Mouse (Mus musculus): ENCODE data around the gene Cers6. TPM values are rescaled to one million over a fixed set of nuclear protein-coding genes. Genes with fewer than 3 reads are reported as not detected.
A peak's percentile ranks its signal among the peaks of the same experiment; 100 is the strongest.

Gene Cers6
- polyA plus RNA-seq, 1 experiment from 2014 or later, result 36.8 TPM

DNA sequence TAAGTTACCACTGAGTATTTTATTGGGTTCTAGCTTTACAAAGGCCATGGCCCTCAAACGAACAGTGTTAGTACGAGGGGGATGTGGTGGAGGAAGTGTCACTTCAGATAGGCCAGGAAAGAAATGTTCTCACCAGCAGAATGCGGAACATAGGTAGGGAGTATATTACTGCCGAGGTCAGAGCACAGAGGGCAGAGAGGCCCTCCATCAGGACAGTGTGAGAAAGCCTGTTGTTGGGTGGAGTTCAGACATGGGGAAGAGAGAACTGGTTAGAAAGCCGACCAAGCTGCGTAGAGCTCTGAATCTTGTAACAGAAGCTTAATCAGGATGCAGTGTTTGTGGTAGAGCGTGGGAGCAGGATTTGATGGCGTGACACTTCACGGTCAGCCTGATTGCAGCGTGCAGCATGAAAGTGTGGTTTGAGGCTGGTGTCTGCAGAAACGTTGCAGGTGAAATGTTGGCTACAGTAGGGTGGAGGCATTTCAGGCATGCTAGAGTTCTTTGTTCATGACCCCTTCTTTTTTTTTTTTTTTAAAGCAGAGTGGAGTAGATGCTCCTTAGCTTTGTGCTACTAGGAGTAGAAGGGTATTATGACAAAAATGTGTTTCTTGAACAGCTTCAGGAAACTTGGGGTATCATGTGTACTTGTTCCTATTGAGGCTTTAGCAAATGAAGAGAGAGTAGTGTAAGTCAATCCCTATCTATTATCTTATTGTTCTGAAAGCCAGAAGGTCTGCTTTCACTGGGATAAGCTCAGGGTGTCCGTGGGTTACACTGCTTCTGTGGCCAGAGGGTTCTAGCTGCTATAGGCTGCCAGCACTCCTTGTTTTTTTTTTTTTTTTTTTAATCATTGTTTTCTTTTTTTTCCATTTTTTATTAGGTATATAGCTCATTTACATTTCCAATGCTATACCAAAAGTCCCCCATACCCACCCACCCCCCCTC lies 117.7 kb downstream of the Cers6 start:
- no peaks in the 10 kb centered on the region for H3K36me3 ChIP-seq
- peak overlapping the region; percentile 38; the same call in 1 of the 2 replicates for H3K27ac ChIP-seq
- peaks cover 26% of the 10 kb centered on the region for H3K4me1 ChIP-seq
- H3K27me3 ChIP-seq, result no peaks in the 10 kb centered on the region
- H3K4me3 ChIP-seq (replicated peaks), result no peak overlapping the region
- H3K9me3 ChIP-seq (replicated peaks), result no peaks in the 10 kb centered on the region
- peak; percentile 76 for ATAC-seq (replicated peaks; ENCODE audit: low FRiP score)
- whole genome bisulfite sequencing, result 28% methylated on average over 12 of the region's 12 CpGs
- no peak overlapping the region for H3K9ac ChIP-seq
- peak overlapping the region; percentile 20; the same call in 1 of the 2 replicates for H3K4me2 ChIP-seq

DNA sequence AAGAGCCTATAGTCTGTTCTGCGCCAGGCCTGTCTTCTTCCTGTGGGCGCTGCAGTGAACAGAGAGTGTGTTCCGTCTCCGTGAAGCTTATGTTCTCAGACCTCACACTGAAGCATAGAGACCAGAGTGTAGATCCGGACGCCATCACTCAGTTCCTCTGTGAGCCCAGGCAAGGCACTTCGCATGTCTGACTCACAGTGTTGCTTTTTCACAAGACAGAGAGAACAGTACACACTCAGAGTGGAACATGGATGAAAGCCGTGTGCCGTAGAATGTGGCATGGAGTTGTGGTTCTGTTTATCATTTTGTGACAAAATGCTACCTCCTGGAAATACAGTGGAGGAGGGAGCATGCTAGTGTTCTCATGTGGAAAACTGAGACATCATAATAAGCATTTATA lies 120.1 kb downstream of the Cers6 start:
- WGBS, result 90% methylated on average over 9 of the region's 9 CpGs
- Histone ChIP-seq H3K36me3 (no peaks in the 10 kb centered on the region), H3K9me3 (replicated peaks) (no peaks in the 10 kb centered on the region), H3K27me3 (no peaks in the 10 kb centered on the region), H3K4me2 (no peak overlapping the region), H3K4me3 (replicated peaks) (no peak overlapping the region), H3K4me1 (peaks cover 26% of the 10 kb centered on the region), H3K9ac (no peak overlapping the region), H3K27ac (no peak overlapping the region)
- ATAC-seq (replicated peaks; ENCODE audit: low FRiP score), result no peak

GRCm38 (mm10) chr2:68981756-68982409 lies 120.6 kb downstream of the Cers6 start:
- no peaks in the 10 kb centered on the region for H3K36me3 ChIP-seq
- ATAC-seq (replicated peaks; ENCODE audit: low FRiP score), result no peak
- no peak overlapping the region for H3K4me2 ChIP-seq
- H3K9me3 ChIP-seq (replicated peaks), result no peaks in the 10 kb centered on the region
- H3K27ac ChIP-seq, result no peak overlapping the region
- WGBS, result 57% methylated on average over 11 of the region's 11 CpGs
- no peaks in the 10 kb centered on the region for H3K27me3 ChIP-seq
- H3K4me3 ChIP-seq (replicated peaks), result no peak overlapping the region
- no peak overlapping the region for H3K9ac ChIP-seq
- peaks cover 26% of the 10 kb centered on the region for H3K4me1 ChIP-seq

DNA sequence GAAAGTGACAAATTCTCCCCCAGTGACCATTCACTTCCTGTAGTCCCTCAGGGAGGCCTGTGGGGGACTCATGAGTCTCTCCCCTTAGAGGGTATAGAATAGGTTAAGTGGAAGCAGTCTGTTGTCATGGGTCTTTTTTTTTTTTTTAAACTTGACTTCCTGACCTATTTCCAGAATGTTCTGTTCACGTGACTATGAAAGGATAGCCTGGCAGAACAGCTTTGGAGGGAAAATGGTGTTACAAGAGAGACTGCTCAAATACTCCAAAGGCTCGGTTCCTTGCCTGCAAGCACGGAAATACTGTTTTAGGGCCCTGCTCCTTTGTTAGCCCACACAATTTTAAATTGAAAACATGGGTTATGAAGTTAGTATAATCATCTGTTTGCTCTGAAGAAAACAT lies 121.7 kb downstream of the Cers6 start:
- H3K4me2 ChIP-seq, result no peak overlapping the region
- H3K36me3 ChIP-seq, result no peaks in the 10 kb centered on the region
- peaks cover 23% of the 10 kb centered on the region for H3K4me1 ChIP-seq
- no peaks in the 10 kb centered on the region for H3K27me3 ChIP-seq
- H3K4me3 ChIP-seq (replicated peaks), result no peak overlapping the region
- H3K27ac ChIP-seq, result no peak overlapping the region
- no peaks in the 10 kb centered on the region for H3K9me3 ChIP-seq (replicated peaks)
- no peak overlapping the region for H3K9ac ChIP-seq
- 83% methylated on average over 3 of the region's 3 CpGs for WGBS
- no peak for ATAC-seq (replicated peaks; ENCODE audit: low FRiP score)

- ATAC-seq (replicated peaks; ENCODE audit: low FRiP score), result no peak
- Histone ChIP-seq H3K9ac (no peak overlapping the region), H3K4me2 (no peak overlapping the region), H3K27me3 (no peaks in the 10 kb centered on the region), H3K4me3 (replicated peaks) (no peak overlapping the region), H3K4me1 (peaks cover 19% of the 10 kb centered on the region), H3K36me3 (no peaks in the 10 kb centered on the region), H3K27ac (no peak overlapping the region), H3K9me3 (replicated peaks) (no peaks in the 10 kb centered on the region)
- 85% methylated on average over 3 of the region's 3 CpGs for WGBS
These were observed 122.2 kb downstream of the Cers6 start for GRCm38 (mm10) chr2:68983431-68983830.

- H3K36me3 ChIP-seq, result no peaks in the 10 kb centered on the region
- H3K4me2 ChIP-seq, result no peak overlapping the region
- no peaks in the 10 kb centered on the region for H3K27me3 ChIP-seq
- no peaks in the 10 kb centered on the region for H3K4me1 ChIP-seq
- no peak overlapping the region for H3K9ac ChIP-seq
- 94% methylated on average over 6 of the region's 6 CpGs for WGBS
- no peak overlapping the region for H3K27ac ChIP-seq
- no peak for ATAC-seq (replicated peaks; ENCODE audit: low FRiP score)
- no peak overlapping the region for H3K4me3 ChIP-seq (replicated peaks)
- H3K9me3 ChIP-seq (replicated peaks), result no peaks in the 10 kb centered on the region
These were observed 127.9 kb downstream of the Cers6 start for GRCm38 (mm10) chr2:68989117-68989516.

GRCm38 (mm10) chr2:68992629-68993028 lies 131.4 kb downstream of the Cers6 start:
- Histone ChIP-seq H3K27me3 (no peaks in the 10 kb centered on the region), H3K4me1 (no peaks in the 10 kb centered on the region), H3K27ac (no peak overlapping the region), H3K9ac (no peak overlapping the region), H3K9me3 (replicated peaks) (no peaks in the 10 kb centered on the region), H3K4me3 (replicated peaks) (no peak overlapping the region), H3K36me3 (no peaks in the 10 kb centered on the region), H3K4me2 (no peak overlapping the region)
- no peak for ATAC-seq (replicated peaks; ENCODE audit: low FRiP score)
- WGBS, result 82% methylated on average over 5 of the region's 5 CpGs

- Histone ChIP-seq H3K9me3 (replicated peaks) (no peaks in the 10 kb centered on the region), H3K9ac (no peak overlapping the region), H3K36me3 (no peaks in the 10 kb centered on the region), H3K27ac (no peak overlapping the region), H3K4me1 (no peaks in the 10 kb centered on the region), H3K27me3 (no peaks in the 10 kb centered on the region), H3K4me3 (replicated peaks) (no peak overlapping the region), H3K4me2 (no peak overlapping the region)
- ATAC-seq (replicated peaks; ENCODE audit: low FRiP score), result no peak
These were observed 133.2 kb downstream of the Cers6 start for GRCm38 (mm10) chr2:68994441-68994840.

DNA sequence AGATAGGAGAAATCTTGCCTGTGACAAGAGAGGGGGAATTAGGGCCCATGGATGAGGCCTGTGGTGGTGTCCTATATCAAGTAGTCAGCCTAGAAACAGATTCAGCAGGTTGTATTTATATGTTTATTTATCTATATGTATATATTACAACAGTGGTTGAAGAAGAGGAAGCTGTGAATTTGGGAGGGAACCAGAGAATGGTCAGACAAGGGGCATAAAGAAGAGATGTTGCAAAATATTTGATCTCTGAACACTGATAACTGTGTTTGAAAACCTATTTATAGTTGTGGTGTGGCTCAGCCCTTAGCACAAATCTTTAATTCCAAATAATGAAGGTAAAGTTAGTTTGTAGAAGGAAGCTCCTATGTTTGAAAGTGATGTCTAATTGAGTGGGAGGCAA lies 134.5 kb downstream of the Cers6 start:
- Histone ChIP-seq H3K36me3 (no peaks in the 10 kb centered on the region), H3K9ac (no peak overlapping the region), H3K27ac (no peak overlapping the region), H3K4me1 (no peaks in the 10 kb centered on the region), H3K27me3 (no peaks in the 10 kb centered on the region), H3K4me3 (replicated peaks) (no peak overlapping the region), H3K9me3 (replicated peaks) (no peaks in the 10 kb centered on the region), H3K4me2 (no peak overlapping the region)
- no peak for ATAC-seq (replicated peaks; ENCODE audit: low FRiP score)

DNA sequence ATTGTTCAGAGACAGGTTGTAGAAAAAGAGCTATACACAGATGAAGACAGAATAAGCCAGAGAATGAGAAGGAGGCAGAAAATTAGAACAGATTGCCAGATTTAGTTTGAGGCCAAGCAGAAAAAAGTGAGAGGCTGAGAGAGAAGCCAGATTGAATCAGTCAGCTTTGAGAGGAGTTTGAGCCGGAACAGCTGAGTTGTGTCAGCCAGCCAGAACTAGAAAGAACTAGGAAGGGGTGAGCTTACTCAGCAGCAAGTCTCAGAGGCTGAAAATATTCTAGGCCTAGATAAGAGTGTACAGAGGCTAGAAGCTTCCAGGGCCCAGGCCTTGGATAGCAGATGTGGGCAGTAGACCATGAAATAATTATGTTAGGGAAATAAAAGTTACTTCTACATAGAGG lies 135.0 kb downstream of the Cers6 start:
- WGBS, result 74% methylated on average over 1 of the region's 1 CpGs
- H3K36me3 ChIP-seq, result no peaks in the 10 kb centered on the region
- ATAC-seq (replicated peaks; ENCODE audit: low FRiP score), result no peak
- H3K4me3 ChIP-seq (replicated peaks), result no peak overlapping the region
- H3K27ac ChIP-seq, result no peak overlapping the region
- H3K27me3 ChIP-seq, result no peaks in the 10 kb centered on the region
- H3K9me3 ChIP-seq (replicated peaks), result no peaks in the 10 kb centered on the region
- no peak overlapping the region for H3K9ac ChIP-seq
- no peak overlapping the region for H3K4me2 ChIP-seq
- H3K4me1 ChIP-seq, result no peaks in the 10 kb centered on the region

- H3K27me3 ChIP-seq, result no peaks in the 10 kb centered on the region
- no peak overlapping the region for H3K4me2 ChIP-seq
- WGBS, result 92% methylated on average over 5 of the region's 5 CpGs
- H3K36me3 ChIP-seq, result no peaks in the 10 kb centered on the region
- H3K27ac ChIP-seq, result no peak overlapping the region
- no peaks in the 10 kb centered on the region; the same call in 1 of the 2 replicates for H3K9me3 ChIP-seq (replicated peaks)
- H3K4me1 ChIP-seq, result no peaks in the 10 kb centered on the region
- no peak overlapping the region for H3K4me3 ChIP-seq (replicated peaks)
- H3K9ac ChIP-seq, result no peak overlapping the region
- no peak for ATAC-seq (replicated peaks; ENCODE audit: low FRiP score)
These were observed 142.8 kb downstream of the Cers6 start for GRCm38 (mm10) chr2:69004001-69004400.

GRCm38 (mm10) chr2:69011392-69011791 lies 150.2 kb downstream of the Cers6 start:
- H3K4me3 ChIP-seq (replicated peaks), result no peak overlapping the region
- no peak for ATAC-seq (replicated peaks; ENCODE audit: low FRiP score)
- 61% methylated on average over 7 of the region's 7 CpGs for WGBS
- 0 out of 2 replicates have a peak, but pooled peaks cover 9% of the 10 kb centered on the region for H3K4me1 ChIP-seq
- no peak overlapping the region for H3K4me2 ChIP-seq
- no peak overlapping the region for H3K9ac ChIP-seq
- no peak overlapping the region for H3K27ac ChIP-seq
- H3K9me3 ChIP-seq (replicated peaks), result no peaks in the 10 kb centered on the region
- H3K27me3 ChIP-seq, result no peaks in the 10 kb centered on the region
- H3K36me3 ChIP-seq, result no peaks in the 10 kb centered on the region

All from kidney, embryonic 15.5 days (tissue).